In genomic region chr6:84657091-84657490, GRCm38 (mm10) we compare ENCODE assay signal across 12 mouse cellular contexts.
DNase-seq lines count a peak whose midpoint lies in the region; ATAC-seq and TF ChIP-seq lines count a peak whose summit lies in the region.
"Had no signal": no experiment of that assay in that cellular context is flagged by ENCODE, and none has a peak within 500 bp of the region (broad histone marks: within the 10 kb centered on the region; RNA-seq: fewer than 3 reads in every experiment).

No protein-coding gene starts in this region.

- DNase-seq in kidney, adult 2 months: peak; percentile 10
- DNase-seq in kidney, adult 8-10 months: no peak
- DNase-seq in NIH3T3 (ENCODE audit: low read depth): peak; percentile 91
- peak; percentile 30 to 54 for DNase-seq in cerebellum, postnatal 25 days
- peak; percentile 49 for DNase-seq in fibroblast of lung, adult 2 months (ENCODE audit: low read depth)
- no peak for DNase-seq in adrenal gland, postnatal 10 days
- no peak for DNase-seq in left cerebral cortex, postnatal 10 days (ENCODE audit: extremely low spot score in 1 of 2, low spot score in 2 of 2)

- no peak for TF ChIP-seq CTCF in kidney, adult 2 months (conservative IDR thresholded peaks at IDR 0.05; ENCODE audit: insufficient read depth, insufficient read length, low read depth, low read length)

- no peak for TF ChIP-seq POLR2A in kidney, adult 2 months (IDR thresholded peaks at IDR 0.05; ENCODE audit: low read depth, low read length)

- H3K4me3 ChIP-seq in kidney, adult 2 months (ENCODE audit: insufficient read depth, low read depth, low read length): no peak overlapping the region
- H3K4me3 ChIP-seq: neural tube, embryonic 12.5 days had no signal

- 64% methylated on average over 1 of the region's 1 CpGs for WGBS in kidney, adult 2 months

- no peaks in the 10 kb centered on the region for H3K36me3 ChIP-seq in kidney, adult 2 months (ENCODE audit: control insufficient read depth, insufficient read depth, low read length)
- H3K36me3 ChIP-seq: neural tube, embryonic 12.5 days had no signal

- ATAC-seq in inflammation-experienced regulatory T-cells, adult 6 months: no peak
- ATAC-seq: midbrain, embryonic 16.5 days had no signal

- no peak overlapping the region for H3K27ac ChIP-seq in kidney, adult 2 months (ENCODE audit: insufficient read depth, low read depth, low read length)
- H3K27ac ChIP-seq: hindbrain, embryonic 14.5 days; liver, embryonic 14.5 days; neural tube, embryonic 12.5 days had no signal

- intact Hi-C loops in left cerebral cortex, postnatal 10 days (cut with DNase I): no loop called here

- H3K4me1 ChIP-seq in kidney, adult 2 months (ENCODE audit: control insufficient read depth, insufficient read depth, low read length): no peaks in the 10 kb centered on the region
- H3K4me1 ChIP-seq: neural tube, embryonic 12.5 days had no signal

- H3K27me3 ChIP-seq in kidney, adult 2 months (replicated peaks; ENCODE audit: control insufficient read depth, insufficient read depth, low read length): no peaks in the 10 kb centered on the region
- H3K27me3 ChIP-seq: neural tube, embryonic 12.5 days had no signal

Comparison
In these comparisons a context has a peak if more than half of its experiments do, and no peak if none do; other contexts are left out.
1. DNase-seq: peak in kidney, adult 2 months (single experiment), NIH3T3 (single experiment), cerebellum, postnatal 25 days (2 of 2) and fibroblast of lung, adult 2 months (single experiment); none in kidney, adult 8-10 months (0 of 2), adrenal gland, postnatal 10 days (single experiment) and left cerebral cortex, postnatal 10 days (0 of 2).